Mouse (Mus musculus) embryonic facial prominence, embryonic 13.5 days (tissue): Measurements from ENCODE around the gene Stxbp5. TPM values are rescaled to one million over a fixed set of nuclear protein-coding genes. Genes with fewer than 3 reads are reported as not detected.

ENCODE experiments used
- ATAC-seq: fragments of 200-750 bp; cut with Nextera tagmentation; 2 replicates; pipeline ENCODE4 v1.8.0; 2017; ENCODE audit warnings: low read depth; ENCODE audit not compliant: insufficient number of reproducible peaks, insufficient read depth, low FRiP score, low TSS enrichment
- H3K27ac ChIP-seq: fragments of 300-500 bp; sonication (generic); 2 replicates; pipeline ENCODE4 v1.5.1; 2015; ENCODE audit warnings: moderate library complexity, mild to moderate bottlenecking, inconsistent platforms
- H3K27me3 ChIP-seq: fragments of 300-500 bp; sonication (generic); 2 replicates; pipeline ENCODE4 v1.6.1; 2015; ENCODE audit warnings: mild to moderate bottlenecking, inconsistent platforms
- H3K36me3 ChIP-seq: fragments of 300-500 bp; sonication (generic); 2 replicates; pipeline ENCODE4 v1.6.1; 2015; ENCODE audit warnings: mild to moderate bottlenecking, inconsistent platforms
- H3K4me1 ChIP-seq: fragments of 300-500 bp; sonication (generic); 2 replicates; pipeline ENCODE4 v1.6.1; 2015; ENCODE audit warnings: inconsistent platforms
- H3K4me2 ChIP-seq: fragments of 300-500 bp; sonication (generic); 2 replicates; pipeline ENCODE4 v1.6.1; 2015; ENCODE audit warnings: moderate library complexity, mild to moderate bottlenecking, inconsistent platforms
- H3K4me3 ChIP-seq: fragments of 300-500 bp; sonication (generic); 2 replicates; pipeline ENCODE4 v1.5.1; 2015; ENCODE audit warnings: mild to moderate bottlenecking, inconsistent platforms
- H3K9ac ChIP-seq: fragments of 300-500 bp; sonication (generic); 2 replicates; pipeline ENCODE4 v1.6.1; 2015; ENCODE audit warnings: mild to moderate bottlenecking, inconsistent platforms
- H3K9me3 ChIP-seq: fragments of 300-500 bp; sonication (generic); 2 replicates; pipeline ENCODE4 v1.6.1; 2016; ENCODE audit warnings: inconsistent platforms
- WGBS: fragments of 180-500 bp; shearing (Covaris S2); methylation state at CpG from one replicate; pipeline ENCODE4 v1.1.7; 2015; ENCODE audit warnings: mixed read lengths; 5-methylcytosine and 5-hydroxymethylcytosine counted together
- polyA plus RNA-seq: library from polyadenylated mRNA; unstranded; fragments of >200 nt; fragmentation: Nextera tagmentation; extraction: Ambion mirVana; gene quantifications from 2 replicates; pipeline ENCODE4 v1.2.1, GENCODE M21; 2015

Stxbp5 gene
- polyA plus RNA-seq, 1 experiment from 2014 or later, result 6.2 TPM

- WGBS, result 80% methylated on average over 9 of the region's 9 CpGs
- H3K27me3 ChIP-seq, result no peaks in the 10 kb centered on the region
- H3K9me3 ChIP-seq, result no peaks in the 10 kb centered on the region
- ATAC-seq, result no peak
- H3K27ac ChIP-seq, result no peak overlapping the region
- H3K36me3 ChIP-seq, result peaks cover 20% of the 10 kb centered on the region
- no peak overlapping the region for H3K9ac ChIP-seq
- no peaks in the 10 kb centered on the region; the same call in 1 of the 2 replicates for H3K4me1 ChIP-seq
- no peak overlapping the region for H3K4me2 ChIP-seq
- H3K4me3 ChIP-seq, result no peak overlapping the region
Measured at GRCm38 (mm10) chr10:9856792-9857191, 44.1 kb downstream of the Stxbp5 start.

- no peak overlapping the region for H3K27ac ChIP-seq
- H3K4me2 ChIP-seq, result no peak overlapping the region
- ATAC-seq, result no peak
- no peaks in the 10 kb centered on the region for H3K4me1 ChIP-seq
- no peak overlapping the region for H3K9ac ChIP-seq
- H3K36me3 ChIP-seq, result peaks cover 8% of the 10 kb centered on the region
- 94% methylated on average over 4 of the region's 4 CpGs for WGBS
- H3K27me3 ChIP-seq, result no peaks in the 10 kb centered on the region
- H3K4me3 ChIP-seq, result no peak overlapping the region
- no peaks in the 10 kb centered on the region for H3K9me3 ChIP-seq
Measured at GRCm38 (mm10) chr10:9846408-9846807, 54.5 kb downstream of the Stxbp5 start.

GRCm38 (mm10) chr10:9839408-9839807, 61.5 kb downstream of the Stxbp5 start:
- Histone ChIP-seq H3K4me1 (no peaks in the 10 kb centered on the region), H3K9me3 (no peaks in the 10 kb centered on the region), H3K4me3 (no peak overlapping the region), H3K27me3 (no peaks in the 10 kb centered on the region), H3K9ac (no peak overlapping the region), H3K4me2 (no peak overlapping the region), H3K36me3 (peaks cover 9% of the 10 kb centered on the region; the same call in 1 of the 2 replicates), H3K27ac (no peak overlapping the region)
- no peak for ATAC-seq
- 73% methylated on average over 7 of the region's 7 CpGs for WGBS

- no peak overlapping the region for H3K27ac ChIP-seq
- no peaks in the 10 kb centered on the region for H3K27me3 ChIP-seq
- no peak overlapping the region for H3K4me3 ChIP-seq
- no peak overlapping the region for H3K9ac ChIP-seq
- H3K4me2 ChIP-seq, result no peak overlapping the region
- H3K36me3 ChIP-seq, result peaks cover 19% of the 10 kb centered on the region; the same call in 1 of the 2 replicates
- 0 out of 2 replicates have a peak, but pooled peaks cover 3% of the 10 kb centered on the region for H3K4me1 ChIP-seq
- 90% methylated on average over 4 of the region's 4 CpGs for WGBS
- H3K9me3 ChIP-seq, result no peaks in the 10 kb centered on the region
- ATAC-seq, result no peak
Measured at GRCm38 (mm10) chr10:9834986-9835385, 65.9 kb downstream of the Stxbp5 start.

- Histone ChIP-seq H3K4me1 (0 out of 2 replicates have a peak, but pooled peaks cover 3% of the 10 kb centered on the region), H3K9ac (no peak overlapping the region), H3K9me3 (no peaks in the 10 kb centered on the region), H3K27ac (no peak overlapping the region), H3K4me3 (no peak overlapping the region), H3K27me3 (no peaks in the 10 kb centered on the region), H3K4me2 (no peak overlapping the region), H3K36me3 (peaks cover 17% of the 10 kb centered on the region; the same call in 1 of the 2 replicates)
- 90% methylated on average over 4 of the region's 4 CpGs for WGBS
- ATAC-seq, result no peak
Measured at GRCm38 (mm10) chr10:9832937-9833336, 67.9 kb downstream of the Stxbp5 start.

GRCm38 (mm10) chr10:9829744-9830143, 71.1 kb downstream of the Stxbp5 start:
- 0 out of 2 replicates have a peak, but pooled peaks cover 3% of the 10 kb centered on the region for H3K4me1 ChIP-seq
- no peak overlapping the region for H3K27ac ChIP-seq
- WGBS, result 81% methylated on average over 3 of the region's 3 CpGs

GRCm38 (mm10) chr10:9821299-9821698, 79.6 kb downstream of the Stxbp5 start:
- H3K27me3 ChIP-seq, result no peaks in the 10 kb centered on the region
- WGBS, result 62% methylated on average over 6 of the region's 6 CpGs
- no peak for ATAC-seq
- no peaks in the 10 kb centered on the region for H3K4me1 ChIP-seq
- no peak overlapping the region for H3K4me2 ChIP-seq
- H3K9ac ChIP-seq, result no peak overlapping the region
- no peaks in the 10 kb centered on the region for H3K9me3 ChIP-seq
- H3K36me3 ChIP-seq, result 0 out of 2 replicates have a peak, but pooled peaks cover 3% of the 10 kb centered on the region
- no peak overlapping the region for H3K4me3 ChIP-seq
- no peak overlapping the region for H3K27ac ChIP-seq

More at GRCm38 (mm10) chr10:9829744-9830143, 71.1 kb downstream of the Stxbp5 start:
- no peak overlapping the region for H3K4me3 ChIP-seq
- no peak overlapping the region for H3K9ac ChIP-seq
- no peaks in the 10 kb centered on the region for H3K27me3 ChIP-seq
- H3K4me2 ChIP-seq, result no peak overlapping the region
- ATAC-seq, result no peak
- H3K36me3 ChIP-seq, result peaks cover 12% of the 10 kb centered on the region; the same call in 1 of the 2 replicates
- no peaks in the 10 kb centered on the region for H3K9me3 ChIP-seq

GRCm38 (mm10) chr10:9818574-9818973, 82.3 kb downstream of the Stxbp5 start:
- WGBS, result 93% methylated on average over 7 of the region's 7 CpGs
- H3K9ac ChIP-seq, result no peak overlapping the region
- no peak for ATAC-seq

GRCm38 (mm10) chr10:9813926-9814325, 87.0 kb downstream of the Stxbp5 start:
- Histone ChIP-seq H3K27me3 (no peaks in the 10 kb centered on the region), H3K36me3 (0 out of 2 replicates have a peak, but pooled peaks cover 3% of the 10 kb centered on the region), H3K4me1 (no peaks in the 10 kb centered on the region), H3K4me2 (no peak overlapping the region), H3K9ac (no peak overlapping the region), H3K27ac (no peak overlapping the region), H3K9me3 (no peaks in the 10 kb centered on the region), H3K4me3 (no peak overlapping the region)
- 75% methylated on average over 4 of the region's 4 CpGs for WGBS
- no peak for ATAC-seq

More at GRCm38 (mm10) chr10:9818574-9818973, 82.3 kb downstream of the Stxbp5 start:
- Histone ChIP-seq H3K27ac (no peak overlapping the region), H3K4me2 (no peak overlapping the region), H3K4me1 (no peaks in the 10 kb centered on the region), H3K4me3 (no peak overlapping the region), H3K27me3 (no peaks in the 10 kb centered on the region), H3K9me3 (no peaks in the 10 kb centered on the region), H3K36me3 (0 out of 2 replicates have a peak, but pooled peaks cover 3% of the 10 kb centered on the region)

GRCm38 (mm10) chr10:9807596-9807995, 93.3 kb downstream of the Stxbp5 start:
- Histone ChIP-seq H3K4me3 (no peak overlapping the region), H3K4me1 (no peaks in the 10 kb centered on the region), H3K9ac (no peak overlapping the region), H3K9me3 (no peaks in the 10 kb centered on the region), H3K4me2 (no peak overlapping the region), H3K27ac (no peak overlapping the region), H3K27me3 (no peaks in the 10 kb centered on the region), H3K36me3 (peaks cover 7% of the 10 kb centered on the region)
- ATAC-seq, result no peak
- 93% methylated on average over 2 of the region's 2 CpGs for WGBS

GRCm38 (mm10) chr10:9805341-9805740, 95.5 kb downstream of the Stxbp5 start:
- Histone ChIP-seq H3K9me3 (no peaks in the 10 kb centered on the region), H3K4me2 (no peak overlapping the region), H3K4me3 (no peak overlapping the region), H3K4me1 (no peaks in the 10 kb centered on the region), H3K27me3 (no peaks in the 10 kb centered on the region), H3K27ac (no peak overlapping the region), H3K36me3 (peaks cover 7% of the 10 kb centered on the region), H3K9ac (no peak overlapping the region)
- no peak for ATAC-seq
- WGBS, result 58% methylated on average over 3 of the region's 3 CpGs

- 51% methylated on average over 2 of the region's 2 CpGs for WGBS
- H3K4me2 ChIP-seq, result no peak overlapping the region
- no peaks in the 10 kb centered on the region for H3K27me3 ChIP-seq
- H3K36me3 ChIP-seq, result peaks cover 2% of the 10 kb centered on the region
- no peaks in the 10 kb centered on the region for H3K9me3 ChIP-seq
- H3K4me1 ChIP-seq, result no peaks in the 10 kb centered on the region
- H3K9ac ChIP-seq, result no peak overlapping the region
- ATAC-seq, result no peak
- H3K4me3 ChIP-seq, result no peak overlapping the region
- H3K27ac ChIP-seq, result no peak overlapping the region
Measured at GRCm38 (mm10) chr10:9803126-9803525, 97.8 kb downstream of the Stxbp5 start.
